Mouse (Mus musculus) gastrocnemius, adult 2 months (tissue): ENCODE measurements around the gene Rnf220. TPM values are rescaled to one million over a fixed set of nuclear protein-coding genes. Genes with fewer than 3 reads are reported as not detected.
A peak's percentile ranks its signal among the peaks of the same experiment; 100 is the strongest.

Experiments
- DNase-seq: peaks from one replicate; pipeline ENCODE4 v3.0.0; 2022
- H3K27ac ChIP-seq: fragments of 200-600 bp; 2 replicates; pipeline ENCODE4 v1.8.1; 2022; ENCODE audit warnings: mild to moderate bottlenecking
- H3K4me3 ChIP-seq: fragments of 200-600 bp; 2 replicates; pipeline ENCODE4 v1.8.1; 2022; ENCODE audit warnings: mild to moderate bottlenecking, moderate library complexity
- CTCF ChIP-seq: fragments of 200-600 bp; IDR thresholded peaks from 2 replicates; pipeline ENCODE4 v1.8.1; 2022; ENCODE audit warnings: antibody characterized with exemption, mild to moderate bottlenecking, moderate library complexity
- intact Hi-C: fragments of 180-260 bp; cut with DNase I; formaldehyde crosslinking; loops from one replicate; pipeline ENCODE4 v1.15.1; 2025
- total RNA-seq, 2 experiments: library from RNA; stranded (reverse); gene quantifications; 2 replicates each; pipeline ENCODE4 v1.2.3; 2021

The Rnf220 gene
- total RNA-seq, 2 experiments from 2014 or later, result 50.2 to 51.4 TPM

GRCm38 (mm10) chr4:117359803-117360382 is 137.0 kb downstream of the Rnf220 start:
- DNase-seq, result peak; percentile 32
- no peak for TF ChIP-seq CTCF
- Histone ChIP-seq H3K4me3 (no peak overlapping the region), H3K27ac (peak overlapping the region; percentile 58)
- intact Hi-C loops, result no loop called here

- Histone ChIP-seq H3K4me3 (no peak overlapping the region), H3K27ac (peak overlapping the region; percentile 77; the same call in 1 of the 2 replicates)
- no peak for DNase-seq
- TF ChIP-seq CTCF, result no peak
- intact Hi-C loops, result no loop called here
Measured at GRCm38 (mm10) chr4:117357917-117358316, 138.9 kb downstream of the Rnf220 start.

- Histone ChIP-seq H3K4me3 (no peak overlapping the region), H3K27ac (peak overlapping the region; percentile 77)
- no peak for DNase-seq
- intact Hi-C loops, result no loop called here
- no peak for TF ChIP-seq CTCF
Measured at GRCm38 (mm10) chr4:117357104-117357503, 139.7 kb downstream of the Rnf220 start.

GRCm38 (mm10) chr4:117356223-117356622 is 140.6 kb downstream of the Rnf220 start:
- Histone ChIP-seq H3K4me3 (0 out of 2 replicates have a peak overlapping the region, but pooled peaks have one; percentile 24), H3K27ac (peak overlapping the region; percentile 77)
- DNase-seq, result peak; percentile 60
- TF ChIP-seq CTCF, result no peak
- intact Hi-C loops, result no loop called here

- H3K27ac ChIP-seq, result peak overlapping the region; percentile 40; the same call in 1 of the 2 replicates
- H3K4me3 ChIP-seq, result no peak overlapping the region
- DNase-seq, result no peak
- no peak for TF ChIP-seq CTCF
- intact Hi-C loops, result no loop called here
Measured at GRCm38 (mm10) chr4:117354651-117355050, 142.2 kb downstream of the Rnf220 start.

- peak overlapping the region; percentile 81 for H3K27ac ChIP-seq
- TF ChIP-seq CTCF, result no peak
- intact Hi-C loops, result no loop called here
Measured at GRCm38 (mm10) chr4:117352957-117353356, 143.9 kb downstream of the Rnf220 start.

GRCm38 (mm10) chr4:117352071-117352470 is 144.8 kb downstream of the Rnf220 start:
- intact Hi-C loops, result no loop called here
- TF ChIP-seq CTCF, result no peak
- DNase-seq, result no peak
- Histone ChIP-seq H3K4me3 (no peak overlapping the region), H3K27ac (peak overlapping the region; percentile 81)

More at GRCm38 (mm10) chr4:117352957-117353356, 143.9 kb downstream of the Rnf220 start:
- H3K4me3 ChIP-seq, result no peak overlapping the region
- no peak for DNase-seq

GRCm38 (mm10) chr4:117350139-117350693 is 146.6 kb downstream of the Rnf220 start:
- DNase-seq, result no peak
- Histone ChIP-seq H3K4me3 (no peak overlapping the region), H3K27ac (no peak overlapping the region; the same call in 1 of the 2 replicates)
- no peak for TF ChIP-seq CTCF
- intact Hi-C loops, result no loop called here

- Histone ChIP-seq H3K4me3 (no peak overlapping the region), H3K27ac (no peak overlapping the region)
- no peak for DNase-seq
- intact Hi-C loops, result loop anchor here (10.0 kb wide), 1 partner anchor 425 kb away; no protein-coding TSS in a partner anchor
- no peak for TF ChIP-seq CTCF
Measured at GRCm38 (mm10) chr4:117349327-117349726, 147.5 kb downstream of the Rnf220 start.

GRCm38 (mm10) chr4:117346025-117346424 is 150.8 kb downstream of the Rnf220 start:
- peak; percentile 45 for DNase-seq
- intact Hi-C loops, result loop anchor here (10.0 kb wide), 1 partner anchor 429 kb away; no protein-coding TSS in a partner anchor
- TF ChIP-seq CTCF, result peak; percentile 74
- no peak overlapping the region for H3K4me3 ChIP-seq
- no peak overlapping the region for H3K27ac ChIP-seq

- TF ChIP-seq CTCF, result no peak
- Histone ChIP-seq H3K4me3 (no peak overlapping the region), H3K27ac (peak overlapping the region; percentile 31; the same call in 1 of the 2 replicates)
- intact Hi-C loops, result loop anchor here (10.0 kb wide), 1 partner anchor 431 kb away; no protein-coding TSS in a partner anchor
- DNase-seq, result no peak
Measured at GRCm38 (mm10) chr4:117343385-117343784, 153.5 kb downstream of the Rnf220 start.

- intact Hi-C loops, result loop anchor here (10.0 kb wide), 1 partner anchor 432 kb away; no protein-coding TSS in a partner anchor
- DNase-seq, result no peak
- H3K4me3 ChIP-seq, result no peak overlapping the region
- H3K27ac ChIP-seq, result peak overlapping the region; percentile 57; the same call in 1 of the 2 replicates
- no peak for TF ChIP-seq CTCF
Measured at GRCm38 (mm10) chr4:117342751-117343150, 154.1 kb downstream of the Rnf220 start.

GRCm38 (mm10) chr4:117341282-117341681 is 155.6 kb downstream of the Rnf220 start:
- no peak for TF ChIP-seq CTCF
- Histone ChIP-seq H3K4me3 (no peak overlapping the region), H3K27ac (no peak overlapping the region)
- intact Hi-C loops, result loop anchor here (10.0 kb wide), 1 partner anchor 434 kb away; no protein-coding TSS in a partner anchor
- DNase-seq, result no peak

GRCm38 (mm10) chr4:117339796-117340195 is 157.1 kb downstream of the Rnf220 start:
- Histone ChIP-seq H3K4me3 (no peak overlapping the region), H3K27ac (no peak overlapping the region)
- intact Hi-C loops, result loop anchor here (10.0 kb wide), 1 partner anchor 435 kb away; no protein-coding TSS in a partner anchor
- no peak for DNase-seq
- no peak for TF ChIP-seq CTCF
